Mouse (Mus musculus) hindbrain, embryonic 13.5 days (tissue): ENCODE measurements around the gene Mpst. TPM values are rescaled to one million over a fixed set of nuclear protein-coding genes. Genes with fewer than 3 reads are reported as not detected.

Experiments
- ATAC-seq: fragments of 200-750 bp; cut with Nextera tagmentation; 2 replicates; pipeline ENCODE4 v1.8.0; 2017; ENCODE audit warnings: moderate TSS enrichment; ENCODE audit not compliant: low FRiP score
- H3K27ac ChIP-seq: fragments of 300-500 bp; sonication (generic); 2 replicates; pipeline ENCODE4 v1.5.1; 2015; ENCODE audit warnings: inconsistent platforms, mild to moderate bottlenecking, moderate library complexity
- H3K27me3 ChIP-seq: fragments of 300-500 bp; sonication (generic); 2 replicates; pipeline ENCODE4 v1.6.1; 2015; ENCODE audit warnings: mild to moderate bottlenecking, inconsistent platforms
- H3K36me3 ChIP-seq: fragments of 300-500 bp; sonication (generic); 2 replicates; pipeline ENCODE4 v1.6.1; 2015; ENCODE audit warnings: mild to moderate bottlenecking, inconsistent platforms
- H3K4me1 ChIP-seq: fragments of 300-500 bp; sonication (generic); replicated peaks from 2 replicates; pipeline ENCODE4 v1.6.1; 2015; ENCODE audit warnings: inconsistent platforms
- H3K4me2 ChIP-seq: fragments of 300-500 bp; sonication (generic); 2 replicates; pipeline ENCODE4 v1.6.1; 2015; ENCODE audit warnings: inconsistent platforms, mild to moderate bottlenecking, moderate library complexity
- H3K4me3 ChIP-seq: fragments of 300-500 bp; sonication (generic); 2 replicates; pipeline ENCODE4 v1.5.1; 2015; ENCODE audit warnings: mild to moderate bottlenecking, inconsistent platforms
- H3K9ac ChIP-seq: fragments of 300-500 bp; sonication (generic); 2 replicates; pipeline ENCODE4 v1.6.1; 2015; ENCODE audit warnings: mild to moderate bottlenecking, inconsistent platforms
- H3K9me3 ChIP-seq: fragments of 300-500 bp; sonication (generic); 2 replicates; pipeline ENCODE4 v1.6.1; 2016; ENCODE audit warnings: inconsistent platforms
- WGBS: fragments of 180-500 bp; shearing (Covaris S2); methylation state at CpG from one replicate; pipeline ENCODE4 v1.1.7; 2015; 5-methylcytosine and 5-hydroxymethylcytosine counted together
- polyA plus RNA-seq: library from polyadenylated mRNA; unstranded; fragments of >200 nt; fragmentation: Nextera tagmentation; extraction: Ambion mirVana; gene quantifications from 2 replicates; pipeline ENCODE4 v1.2.1, GENCODE M21; 2015

Gene Mpst
- polyA plus RNA-seq, 1 experiment from 2014 or later = 2.2 TPM

DNA sequence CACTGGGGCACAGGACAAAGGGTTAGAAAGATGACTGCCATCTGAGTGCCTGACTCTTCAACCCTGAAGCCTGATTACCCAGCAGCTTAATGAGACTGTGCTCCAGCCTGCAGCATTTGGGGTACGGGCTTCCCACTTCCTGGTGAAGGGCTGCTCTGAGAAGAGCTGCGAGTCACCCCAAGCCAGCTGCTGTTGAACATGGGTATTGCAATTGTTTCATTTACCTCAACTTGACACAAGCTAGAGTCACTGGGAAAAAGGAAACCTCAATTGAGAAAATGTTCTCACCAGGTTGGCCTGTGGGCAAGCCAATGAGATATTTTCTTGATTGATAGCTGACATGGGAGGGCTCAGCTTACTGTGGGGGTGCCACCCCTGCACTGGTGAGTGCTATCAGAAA lies 56.8 kb downstream of the Mpst start:
- 90% methylated on average over 2 of the region's 2 CpGs for WGBS
- H3K36me3 ChIP-seq = no peaks in the 10 kb centered on the region
- H3K9me3 ChIP-seq = no peaks in the 10 kb centered on the region
- H3K4me1 ChIP-seq = no peaks in the 10 kb centered on the region
- H3K4me3 ChIP-seq = no peak overlapping the region
- no peak overlapping the region for H3K27ac ChIP-seq
- H3K9ac ChIP-seq = no peak overlapping the region
- no peaks in the 10 kb centered on the region for H3K27me3 ChIP-seq
- no peak for ATAC-seq
- no peak overlapping the region for H3K4me2 ChIP-seq

Other genes starting within 250 kb of the Mpst start
- gene Ift27, start 232.3 kb upstream of the Mpst start, polyA plus RNA-seq = 106 and 111 TPM in 2 replicates
- 6.7 and 13.6 TPM in 2 replicates for gene Pvalb, start 200.0 kb upstream of the Mpst start, polyA plus RNA-seq
- gene Ncf4, start 161.6 kb upstream of the Mpst start, polyA plus RNA-seq = 1.5 and 2.2 TPM in 2 replicates
- 0.06 and 0.21 TPM in 2 replicates for gene Csf2rb2, start 100.7 kb upstream of the Mpst start, polyA plus RNA-seq
- gene Csf2rb, start 80.7 kb upstream of the Mpst start, polyA plus RNA-seq = 0.39 and 0.40 TPM in 2 replicates
- not detected in 2 replicates for gene Tex33, start 10.5 kb upstream of the Mpst start, polyA plus RNA-seq
- gene Tst, start 509 bp upstream of the Mpst start, polyA plus RNA-seq = 10.7 and 17.0 TPM in 2 replicates
- gene Kctd17, start 22.1 kb downstream of the Mpst start, polyA plus RNA-seq = 114 and 116 TPM in 2 replicates
- 0.23 and 0.31 TPM in 2 replicates for gene Tmprss6, start 62.2 kb downstream of the Mpst start, polyA plus RNA-seq
- gene Il2rb, start 88.9 kb downstream of the Mpst start, polyA plus RNA-seq = 0.05 and 0.13 TPM in 2 replicates
- 8.0 and 8.2 TPM in 2 replicates for gene C1qtnf6, start 125.0 kb downstream of the Mpst start, polyA plus RNA-seq
- 0.42 and 0.48 TPM in 2 replicates for gene Sstr3, start 138.3 kb downstream of the Mpst start, polyA plus RNA-seq
- 6.3 and 8.8 TPM in 2 replicates for gene Rac2, start 166.4 kb downstream of the Mpst start, polyA plus RNA-seq
- 6.8 and 7.7 TPM in 2 replicates for gene Cyth4, start 190.6 kb downstream of the Mpst start, polyA plus RNA-seq